Mouse (Mus musculus): Measurements from ENCODE around the gene Tulp3. TPM values are rescaled to one million over a fixed set of nuclear protein-coding genes. Genes with fewer than 3 reads are reported as not detected.

Tulp3 gene
- polyA plus RNA-seq, 1 experiment, result 33.6 TPM

DNA sequence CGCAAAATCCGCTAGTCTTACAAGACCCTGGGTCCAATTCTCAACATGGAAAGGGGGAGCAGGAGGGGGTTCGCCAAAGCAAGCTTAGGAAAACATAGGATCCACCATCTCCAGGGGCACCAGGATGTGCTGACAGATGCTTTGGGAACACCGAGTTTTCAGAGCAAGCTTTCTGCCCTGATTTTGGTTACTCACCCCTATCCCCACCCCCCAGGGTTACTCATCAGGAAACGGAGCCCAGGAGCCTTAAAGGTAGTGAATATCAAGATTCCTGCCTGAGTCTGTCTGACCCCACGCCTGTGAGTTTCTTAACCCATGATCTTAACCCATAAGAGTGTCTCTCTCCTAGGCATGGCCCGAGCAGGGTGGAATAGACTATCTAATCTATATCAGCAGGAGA is 57.4 kb downstream of the Tulp3 start:
- WGBS, result 69% methylated on average over 7 of the region's 7 CpGs
- Histone ChIP-seq H3K4me3 (ENCODE audit: insufficient read depth, low read depth, low read length) (no peak overlapping the region), H3K36me3 (ENCODE audit: control insufficient read depth, insufficient read depth, low read length) (no peaks in the 10 kb centered on the region), H3K27ac (ENCODE audit: insufficient read depth, low read depth, low read length) (no peak overlapping the region), H3K27me3 (replicated peaks; ENCODE audit: control insufficient read depth, insufficient read depth, low read length) (no peaks in the 10 kb centered on the region), H3K4me1 (ENCODE audit: control insufficient read depth, insufficient read depth, low read length) (0 out of 2 replicates have a peak, but pooled peaks cover 2% of the 10 kb centered on the region)
- TF ChIP-seq CTCF (conservative IDR thresholded peaks at IDR 0.05; ENCODE audit: insufficient read depth, insufficient read length, low read depth, low read length) (no peak), POLR2A (IDR thresholded peaks at IDR 0.05; ENCODE audit: low read depth, low read length) (no peak)
- DNase-seq, result no peak

GRCm38 (mm10) chr6:128296750-128297393 is 58.8 kb downstream of the Tulp3 start:
- TF ChIP-seq CTCF (conservative IDR thresholded peaks at IDR 0.05; ENCODE audit: insufficient read depth, insufficient read length, low read depth, low read length) (no peak), POLR2A (IDR thresholded peaks at IDR 0.05; ENCODE audit: low read depth, low read length) (no peak)
- no peaks in the 10 kb centered on the region for H3K36me3 ChIP-seq (ENCODE audit: control insufficient read depth, insufficient read depth, low read length)
- H3K27ac ChIP-seq (ENCODE audit: insufficient read depth, low read depth, low read length), result peak overlapping the region; percentile 37
- no peaks in the 10 kb centered on the region for H3K27me3 ChIP-seq (replicated peaks; ENCODE audit: control insufficient read depth, insufficient read depth, low read length)
- no peak for DNase-seq
- 0 out of 2 replicates have a peak, but pooled peaks cover 2% of the 10 kb centered on the region for H3K4me1 ChIP-seq (ENCODE audit: control insufficient read depth, insufficient read depth, low read length)
- WGBS, result 52% methylated on average over 11 of the region's 11 CpGs
- no peak overlapping the region for H3K4me3 ChIP-seq (ENCODE audit: insufficient read depth, low read depth, low read length)

GRCm38 (mm10) chr6:128295876-128296749 is 59.5 kb downstream of the Tulp3 start:
- no peaks in the 10 kb centered on the region for H3K27me3 ChIP-seq (replicated peaks; ENCODE audit: control insufficient read depth, insufficient read depth, low read length)
- no peaks in the 10 kb centered on the region for H3K36me3 ChIP-seq (ENCODE audit: control insufficient read depth, insufficient read depth, low read length)
- no peak for TF ChIP-seq CTCF (conservative IDR thresholded peaks at IDR 0.05; ENCODE audit: insufficient read depth, insufficient read length, low read depth, low read length)
- no peak for TF ChIP-seq POLR2A (IDR thresholded peaks at IDR 0.05; ENCODE audit: low read depth, low read length)
- WGBS, result 28% methylated on average over 6 of the region's 6 CpGs
- peak overlapping the region; percentile 58 for H3K27ac ChIP-seq (ENCODE audit: insufficient read depth, low read depth, low read length)
- DNase-seq, result peak; percentile 90
- H3K4me3 ChIP-seq (ENCODE audit: insufficient read depth, low read depth, low read length), result no peak overlapping the region
- 0 out of 2 replicates have a peak, but pooled peaks cover 2% of the 10 kb centered on the region for H3K4me1 ChIP-seq (ENCODE audit: control insufficient read depth, insufficient read depth, low read length)

DNA sequence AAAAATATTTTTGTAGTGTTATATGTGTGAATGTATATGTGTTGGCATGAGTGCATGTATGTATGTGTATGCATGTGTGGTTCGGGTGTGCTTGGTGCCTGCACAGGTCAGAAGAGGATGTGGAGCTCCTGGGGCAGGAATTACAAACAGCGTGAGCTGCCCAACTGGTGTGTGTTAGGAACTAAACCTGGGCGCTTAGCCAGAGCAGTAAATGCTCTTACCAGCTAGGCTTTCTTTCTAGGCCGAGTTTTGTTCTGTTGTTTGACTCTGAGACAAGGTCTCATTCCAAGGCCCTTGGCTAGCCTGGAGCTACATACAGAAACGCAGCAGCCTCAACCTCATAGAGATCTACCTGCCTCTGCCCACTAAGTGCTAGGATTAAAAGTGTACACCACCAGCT is 64.4 kb downstream of the Tulp3 start:
- H3K27ac ChIP-seq (ENCODE audit: insufficient read depth, low read depth, low read length), result no peak overlapping the region
- no peaks in the 10 kb centered on the region for H3K27me3 ChIP-seq (replicated peaks; ENCODE audit: control insufficient read depth, insufficient read depth, low read length)
- 70% methylated on average over 5 of the region's 5 CpGs for WGBS
- H3K36me3 ChIP-seq (ENCODE audit: control insufficient read depth, insufficient read depth, low read length), result no peaks in the 10 kb centered on the region
- H3K4me1 ChIP-seq (ENCODE audit: control insufficient read depth, insufficient read depth, low read length), result 0 out of 2 replicates have a peak, but pooled peaks cover 2% of the 10 kb centered on the region
- H3K4me3 ChIP-seq (ENCODE audit: insufficient read depth, low read depth, low read length), result no peak overlapping the region
- TF ChIP-seq CTCF (conservative IDR thresholded peaks at IDR 0.05; ENCODE audit: insufficient read depth, insufficient read length, low read depth, low read length), result no peak
- no peak for TF ChIP-seq POLR2A (IDR thresholded peaks at IDR 0.05; ENCODE audit: low read depth, low read length)
- DNase-seq, result no peak

GRCm38 (mm10) chr6:128288681-128289080 is 67.0 kb downstream of the Tulp3 start:
- Histone ChIP-seq H3K36me3 (ENCODE audit: control insufficient read depth, insufficient read depth, low read length) (no peaks in the 10 kb centered on the region), H3K4me3 (ENCODE audit: insufficient read depth, low read depth, low read length) (no peak overlapping the region), H3K27me3 (replicated peaks; ENCODE audit: control insufficient read depth, insufficient read depth, low read length) (no peaks in the 10 kb centered on the region), H3K27ac (ENCODE audit: insufficient read depth, low read depth, low read length) (no peak overlapping the region), H3K4me1 (ENCODE audit: control insufficient read depth, insufficient read depth, low read length) (no peaks in the 10 kb centered on the region)
- no peak for DNase-seq
- no peak for TF ChIP-seq POLR2A (IDR thresholded peaks at IDR 0.05; ENCODE audit: low read depth, low read length)
- TF ChIP-seq CTCF (conservative IDR thresholded peaks at IDR 0.05; ENCODE audit: insufficient read depth, insufficient read length, low read depth, low read length), result no peak
- 93% methylated on average over 6 of the region's 6 CpGs for WGBS

- H3K36me3 ChIP-seq (ENCODE audit: control insufficient read depth, insufficient read depth, low read length), result no peaks in the 10 kb centered on the region
- DNase-seq, result peak; percentile 66
- no peaks in the 10 kb centered on the region for H3K27me3 ChIP-seq (replicated peaks; ENCODE audit: control insufficient read depth, insufficient read depth, low read length)
- no peaks in the 10 kb centered on the region for H3K4me1 ChIP-seq (ENCODE audit: control insufficient read depth, insufficient read depth, low read length)
- WGBS, result 12% methylated on average over 16 of the region's 16 CpGs
- TF ChIP-seq POLR2A (IDR thresholded peaks at IDR 0.05; ENCODE audit: low read depth, low read length) (no peak), CTCF (conservative IDR thresholded peaks at IDR 0.05; ENCODE audit: insufficient read depth, insufficient read length, low read depth, low read length) (no peak)
- H3K27ac ChIP-seq (ENCODE audit: insufficient read depth, low read depth, low read length), result no peak overlapping the region
- peak overlapping the region; percentile 34; the same call in 1 of the 2 replicates for H3K4me3 ChIP-seq (ENCODE audit: insufficient read depth, low read depth, low read length)
These were observed 69.7 kb downstream of the Tulp3 start for GRCm38 (mm10) chr6:128285792-128286430.

All from kidney, adult 2 months (tissue).